Mouse (Mus musculus) inflammation-experienced regulatory T-cells, adult 16 weeks (primary cell): ENCODE measurements around the gene Ddx39. TPM values are rescaled to one million over a fixed set of nuclear protein-coding genes. Genes with fewer than 3 reads are reported as not detected.

Experiments used
- polyA plus RNA-seq: library from polyadenylated mRNA; unstranded; fragments of 100-300 nt; shearing (Covaris generic); gene quantifications from one replicate; pipeline ENCODE4 v1.2.1, GENCODE M21; 2017

Gene Ddx39
- polyA plus RNA-seq = 201 TPM

GRCm38 (mm10) chr8:83715031-83715690, at the start of gene Ddx39:
TSS of gene Ddx39 (plus strand) at chr8:83715177.

GRCm38 (mm10) chr8:83665969-83666865, 48.8 kb upstream of the Ddx39 start, which contains the start of gene Ptger1:
TSS of gene Ptger1 (plus strand) at chr8:83666678.

GRCm38 (mm10) chr8:83698661-83699453, 16.1 kb upstream of the Ddx39 start, which contains the start of gene Pkn1:
TSS of gene Pkn1 (minus strand) at chr8:83699179.

GRCm38 (mm10) chr8:83740976-83741741, 26.2 kb downstream of the Ddx39 start, which contains the start of gene Adgre5:
TSS of gene Adgre5 (minus strand) at chr8:83741326.

Other genes with a start within 250 kb of the Ddx39 start
- not detected for gene Olfr370, start 179.4 kb upstream of the Ddx39 start, polyA plus RNA-seq
- gene Ndufb7, start 148.5 kb upstream of the Ddx39 start, polyA plus RNA-seq = 242 TPM
- gene Tecr, start 107.2 kb upstream of the Ddx39 start, polyA plus RNA-seq = 513 TPM
- gene Dnajb1, start 107.0 kb upstream of the Ddx39 start, polyA plus RNA-seq = 114 TPM
- 74.0 TPM for gene Gipc1, start 62.5 kb upstream of the Ddx39 start, polyA plus RNA-seq
- 0.39 TPM for gene Ptger1, start 48.5 kb upstream of the Ddx39 start, polyA plus RNA-seq
- 20.7 TPM for gene Pkn1, start 16.0 kb upstream of the Ddx39 start, polyA plus RNA-seq
- gene Adgre5, start 26.1 kb downstream of the Ddx39 start, polyA plus RNA-seq = 568 TPM
- 3.2 TPM for gene Adgrl1, start 184.9 kb downstream of the Ddx39 start, polyA plus RNA-seq
- gene Gm10644, start 240.0 kb downstream of the Ddx39 start, polyA plus RNA-seq = 0.94 TPM
- gene Asf1b, start 240.3 kb downstream of the Ddx39 start, polyA plus RNA-seq = 26.9 TPM